Mouse (Mus musculus) myocyte (in vitro differentiated cells): ENCODE measurements around the gene Kbtbd13. TPM values are rescaled to one million over a fixed set of nuclear protein-coding genes. Genes with fewer than 3 reads are reported as not detected.

ENCODE experiments used
- H3K27me3 ChIP-seq: one replicate; pipeline ENCODE4 v1.6.1; 2011; ENCODE audit not compliant: control insufficient read depth, insufficient read depth, insufficient read length
- H3K36me3 ChIP-seq: one replicate; pipeline ENCODE4 v1.6.1; 2011; ENCODE audit not compliant: control insufficient read depth, insufficient read depth
- H3K4me2 ChIP-seq: one replicate; pipeline ENCODE4 v1.6.1; 2011; ENCODE audit warnings: low read depth, control low read depth
- H3K4me3 ChIP-seq: one replicate; pipeline ENCODE4 v1.5.1; 2011; ENCODE audit warnings: mild to moderate bottlenecking, control low read depth, moderate library complexity
- H3K79me2 ChIP-seq: one replicate; pipeline ENCODE4 v1.6.1; 2011; ENCODE audit not compliant: control insufficient read depth, insufficient read depth
- H3ac ChIP-seq: one replicate; pipeline ENCODE4 v1.6.1; 2011; ENCODE audit not compliant: control insufficient read depth, insufficient read length
- CEBPB ChIP-seq: IDR thresholded peaks from 2 replicates; pipeline ENCODE4 v1.6.1; 2011; ENCODE audit warnings: mild to moderate bottlenecking, moderate library complexity; ENCODE audit not compliant: poor library complexity, insufficient read depth, severe bottlenecking
- E2F4 ChIP-seq: IDR thresholded peaks from one replicate; pipeline ENCODE4 v1.6.1; 2011; ENCODE audit warnings: mild to moderate bottlenecking, control low read depth, moderate library complexity; ENCODE audit not compliant: insufficient read depth
- MAX ChIP-seq: IDR thresholded peaks from one replicate; pipeline ENCODE4 v1.6.1; 2011; ENCODE audit warnings: low read depth, mild to moderate bottlenecking, control low read depth
- MYOD1 ChIP-seq, 3 experiments: IDR thresholded peaks; one replicate each; pipeline ENCODE4 v1.6.1; 2011; ENCODE audit warnings: control low read depth in 2 of 3, low read depth in 2 of 3, mild to moderate bottlenecking in 2 of 3, moderate library complexity in 1 of 3; ENCODE audit not compliant: insufficient read length in 2 of 3, control insufficient read depth in 1 of 3
- MYOG ChIP-seq, 3 experiments: IDR thresholded peaks; one replicate each; pipeline ENCODE4 v1.6.1; 2011; ENCODE audit warnings: control low read depth in 2 of 3, low read depth in 2 of 3, mild to moderate bottlenecking in 2 of 3; ENCODE audit not compliant: insufficient read length in 2 of 3, control insufficient read depth in 1 of 3, insufficient read depth in 1 of 3
- POLR2A ChIP-seq: IDR thresholded peaks from one replicate; pipeline ENCODE4 v1.6.1; 2011; ENCODE audit warnings: low read depth, mild to moderate bottlenecking, control low read depth, moderate library complexity; ENCODE audit not compliant: insufficient read length
- POLR2AphosphoS2 ChIP-seq: IDR thresholded peaks from one replicate; pipeline ENCODE4 v1.6.1; 2011; ENCODE audit warnings: low read depth, control low read depth; ENCODE audit not compliant: insufficient read length
- REST ChIP-seq: IDR thresholded peaks from one replicate; pipeline ENCODE4 v1.6.1; 2011; ENCODE audit warnings: mild to moderate bottlenecking, control low read depth, moderate library complexity; ENCODE audit not compliant: insufficient read depth, insufficient read length
- SRF ChIP-seq: IDR thresholded peaks from one replicate; pipeline ENCODE4 v1.6.1; 2011; ENCODE audit warnings: low read depth; ENCODE audit not compliant: control insufficient read depth, insufficient read length
- TCF12 ChIP-seq: IDR thresholded peaks from one replicate; pipeline ENCODE4 v1.6.1; 2011; ENCODE audit warnings: mild to moderate bottlenecking, control low read depth; ENCODE audit not compliant: poor library complexity, insufficient read depth, severe bottlenecking
- TCF3 ChIP-seq: IDR thresholded peaks from one replicate; pipeline ENCODE4 v1.6.1; 2011; ENCODE audit warnings: low read depth, control low read depth; ENCODE audit not compliant: insufficient read length
- USF1 ChIP-seq: IDR thresholded peaks from one replicate; pipeline ENCODE4 v1.6.1; 2011; ENCODE audit warnings: low read depth, mild to moderate bottlenecking, control low read depth, moderate library complexity
- polyA plus RNA-seq: library from polyadenylated mRNA; unstranded; fragments of >200 nt; fragmentation: generic; extraction: Trizol; gene quantifications from one replicate; pipeline ENCODE4 v1.2.1, GENCODE M21; 2012; ENCODE audit warnings: missing spikeins

Kbtbd13 gene
- polyA plus RNA-seq, 1 experiment = 0.31 TPM

- no peak for TF ChIP-seq POLR2AphosphoS2
- TF ChIP-seq POLR2A = no peak
- TF ChIP-seq CEBPB = no peak
- no peak for TF ChIP-seq TCF12
- TF ChIP-seq MYOG (IDR thresholded peaks at IDR 0.05; ENCODE audit: control insufficient read depth in 1 of 3, insufficient read depth in 1 of 3, insufficient read length in 2 of 3, low read depth in 2 of 3) = no peak
- no peak for TF ChIP-seq REST
- TF ChIP-seq MAX = no peak
- TF ChIP-seq USF1 = no peak
- TF ChIP-seq SRF = no peak
- TF ChIP-seq E2F4 = no peak
- no peak for TF ChIP-seq MYOD1 (IDR thresholded peaks at IDR 0.05; ENCODE audit: control insufficient read depth in 1 of 3, insufficient read length in 2 of 3, low read depth in 2 of 3)
- no peak for TF ChIP-seq TCF3
- H3K36me3 ChIP-seq = no peaks in the 10 kb centered on the region
- no peak overlapping the region for H3ac ChIP-seq
- H3K27me3 ChIP-seq = no peaks in the 10 kb centered on the region
- no peak overlapping the region for H3K4me3 ChIP-seq
- H3K4me2 ChIP-seq = no peak overlapping the region
- no peaks in the 10 kb centered on the region for H3K79me2 ChIP-seq
These were observed 51.0 kb downstream of the Kbtbd13 start for GRCm38 (mm10) chr9:65340414-65340813.

GRCm38 (mm10) chr9:65339146-65339545 lies 52.3 kb downstream of the Kbtbd13 start:
- Histone ChIP-seq H3K27me3 (no peaks in the 10 kb centered on the region), H3K79me2 (no peaks in the 10 kb centered on the region), H3ac (no peak overlapping the region), H3K36me3 (no peaks in the 10 kb centered on the region), H3K4me2 (no peak overlapping the region), H3K4me3 (no peak overlapping the region)
- TF ChIP-seq E2F4 = no peak
- no peak for TF ChIP-seq SRF
- no peak for TF ChIP-seq REST
- no peak for TF ChIP-seq CEBPB
- TF ChIP-seq POLR2AphosphoS2 = no peak
- TF ChIP-seq POLR2A = no peak
- no peak for TF ChIP-seq MAX
- no peak for TF ChIP-seq TCF3
- no peak for TF ChIP-seq TCF12
- TF ChIP-seq MYOG (IDR thresholded peaks at IDR 0.05; ENCODE audit: control insufficient read depth in 1 of 3, insufficient read depth in 1 of 3, insufficient read length in 2 of 3, low read depth in 2 of 3) = no peak
- no peak for TF ChIP-seq MYOD1 (IDR thresholded peaks at IDR 0.05; ENCODE audit: control insufficient read depth in 1 of 3, insufficient read length in 2 of 3, low read depth in 2 of 3)
- TF ChIP-seq USF1 = no peak

Other genes with a start within 250 kb of the Kbtbd13 start
- gene Parp16, start 196.3 kb downstream of the Kbtbd13 start, polyA plus RNA-seq = 2.2 TPM
- gene Cilp, start 126.5 kb downstream of the Kbtbd13 start, polyA plus RNA-seq = 0.29 TPM
- gene Clpx, start 97.4 kb downstream of the Kbtbd13 start, polyA plus RNA-seq = 13.0 TPM
- 8.2 TPM for gene Pdcd7, start 45.5 kb downstream of the Kbtbd13 start, polyA plus RNA-seq
- gene Ubap1l, start 30.6 kb downstream of the Kbtbd13 start, polyA plus RNA-seq = 0.16 TPM
- gene Rasl12, start 6.9 kb upstream of the Kbtbd13 start, polyA plus RNA-seq = 0.11 TPM
- gene Slc51b, start 31.3 kb upstream of the Kbtbd13 start, polyA plus RNA-seq = not detected
- gene Mtfmt, start 44.1 kb upstream of the Kbtbd13 start, polyA plus RNA-seq = 6.3 TPM
- 101 TPM for gene Spg21, start 69.3 kb upstream of the Kbtbd13 start, polyA plus RNA-seq
- 0.02 TPM for gene Ankdd1a, start 128.5 kb upstream of the Kbtbd13 start, polyA plus RNA-seq
- 14.6 TPM for gene Plekho2, start 188.4 kb upstream of the Kbtbd13 start, polyA plus RNA-seq
- 6.9 TPM for gene Pif1, start 195.5 kb upstream of the Kbtbd13 start, polyA plus RNA-seq
- gene Rbpms2, start 238.0 kb upstream of the Kbtbd13 start, polyA plus RNA-seq = 32.1 TPM